Mouse (Mus musculus): ENCODE data around the gene Tbx20. TPM values are rescaled to one million over a fixed set of nuclear protein-coding genes. Genes with fewer than 3 reads are reported as not detected.

The Tbx20 gene
- polyA plus RNA-seq, 1 experiment from 2014 or later = 0.69 TPM

- peaks cover 93% of the 10 kb centered on the region for H3K27me3 ChIP-seq (replicated peaks; ENCODE audit: insufficient read depth, low read length)
- no peaks in the 10 kb centered on the region for H3K36me3 ChIP-seq (ENCODE audit: insufficient read depth, low read length)
- H3K9ac ChIP-seq (replicated peaks; ENCODE audit: low read depth) = no peak overlapping the region
- TF ChIP-seq EP300 (IDR thresholded peaks at IDR 0.05) (no peak), CTCF (IDR thresholded peaks at IDR 0.05) (no peak)
- H3K27ac ChIP-seq (ENCODE audit: low read length) = no peak overlapping the region
- H3K4me3 ChIP-seq (ENCODE audit: low read depth, low read length) = no peak overlapping the region
- ATAC-seq (no peak), DNase-seq (ENCODE audit: low spot score) (no peak)
- no peaks in the 10 kb centered on the region for H3K9me3 ChIP-seq (ENCODE audit: low read length)
- H3K4me1 ChIP-seq (ENCODE audit: insufficient read depth, low read depth, low read length) = peaks cover 9% of the 10 kb centered on the region
- WGBS = 4% methylated on average over 9 of the region's 9 CpGs
- no peak overlapping the region for H3K4me2 ChIP-seq (replicated peaks; ENCODE audit: low read depth, low read length)
Measured at GRCm38 (mm10) chr9:24776487-24776886, 2.4 kb upstream of the Tbx20 start.

GRCm38 (mm10) chr9:24775567-24775966 is 1.5 kb upstream of the Tbx20 start:
- ATAC-seq = no peak
- Histone ChIP-seq H3K4me3 (ENCODE audit: low read depth, low read length) (no peak overlapping the region), H3K27ac (ENCODE audit: low read length) (no peak overlapping the region), H3K36me3 (ENCODE audit: insufficient read depth, low read length) (no peaks in the 10 kb centered on the region), H3K4me1 (ENCODE audit: insufficient read depth, low read depth, low read length) (peaks cover 9% of the 10 kb centered on the region), H3K27me3 (replicated peaks; ENCODE audit: insufficient read depth, low read length) (peaks cover 92% of the 10 kb centered on the region), H3K9ac (replicated peaks; ENCODE audit: low read depth) (no peak overlapping the region), H3K4me2 (replicated peaks; ENCODE audit: low read depth, low read length) (no peak overlapping the region), H3K9me3 (ENCODE audit: low read length) (no peaks in the 10 kb centered on the region)
- WGBS = 5% methylated on average over 1 of the region's 1 CpGs
- no peak for TF ChIP-seq EP300 (IDR thresholded peaks at IDR 0.05)
- no peak for TF ChIP-seq CTCF (IDR thresholded peaks at IDR 0.05)
- no peak for DNase-seq (ENCODE audit: low spot score)

GRCm38 (mm10) chr9:24775001-24775400 is 898 bp upstream of the Tbx20 start:
- WGBS = under 1% methylated on average over 9 of the region's 9 CpGs
- DNase-seq (ENCODE audit: low spot score) (no peak), ATAC-seq (no peak; the same call in 1 of the 2 replicates)
- H3K9me3 ChIP-seq (ENCODE audit: low read length) = no peaks in the 10 kb centered on the region
- TF ChIP-seq EP300 (IDR thresholded peaks at IDR 0.05) (no peak), CTCF (IDR thresholded peaks at IDR 0.05) (no peak)
- no peak overlapping the region for H3K27ac ChIP-seq (ENCODE audit: low read length)
- no peak overlapping the region for H3K4me3 ChIP-seq (ENCODE audit: low read depth, low read length)
- no peak overlapping the region for H3K9ac ChIP-seq (replicated peaks; ENCODE audit: low read depth)
- no peak overlapping the region for H3K4me2 ChIP-seq (replicated peaks; ENCODE audit: low read depth, low read length)
- H3K27me3 ChIP-seq (replicated peaks; ENCODE audit: insufficient read depth, low read length) = peaks cover 93% of the 10 kb centered on the region
- peaks cover 9% of the 10 kb centered on the region for H3K4me1 ChIP-seq (ENCODE audit: insufficient read depth, low read depth, low read length)
- no peaks in the 10 kb centered on the region for H3K36me3 ChIP-seq (ENCODE audit: insufficient read depth, low read length)

GRCm38 (mm10) chr9:24773669-24774068 is 434 bp downstream of the Tbx20 start:
- no peak for TF ChIP-seq CTCF (IDR thresholded peaks at IDR 0.05)
- TF ChIP-seq EP300 (IDR thresholded peaks at IDR 0.05) = no peak
- under 1% methylated on average over 19 of the region's 19 CpGs for WGBS
- H3K27me3 ChIP-seq (replicated peaks; ENCODE audit: insufficient read depth, low read length) = peaks cover 88% of the 10 kb centered on the region
- no peak for ATAC-seq
- H3K4me1 ChIP-seq (ENCODE audit: insufficient read depth, low read depth, low read length) = peaks cover 9% of the 10 kb centered on the region
- H3K9me3 ChIP-seq (ENCODE audit: low read length) = no peaks in the 10 kb centered on the region
- DNase-seq (ENCODE audit: low spot score) = no peak
- no peaks in the 10 kb centered on the region for H3K36me3 ChIP-seq (ENCODE audit: insufficient read depth, low read length)
- H3K9ac ChIP-seq (replicated peaks; ENCODE audit: low read depth) = no peak overlapping the region
- peak overlapping the region; percentile 28 for H3K4me2 ChIP-seq (replicated peaks; ENCODE audit: low read depth, low read length)
- no peak overlapping the region for H3K27ac ChIP-seq (ENCODE audit: low read length)
- H3K4me3 ChIP-seq (ENCODE audit: low read depth, low read length) = peak overlapping the region; percentile 25; the same call in 1 of the 2 replicates

- Histone ChIP-seq H3K36me3 (ENCODE audit: insufficient read depth, low read length) (no peaks in the 10 kb centered on the region), H3K4me1 (ENCODE audit: insufficient read depth, low read depth, low read length) (peaks cover 9% of the 10 kb centered on the region), H3K4me3 (ENCODE audit: low read depth, low read length) (no peak overlapping the region), H3K9ac (replicated peaks; ENCODE audit: low read depth) (no peak overlapping the region), H3K27me3 (replicated peaks; ENCODE audit: insufficient read depth, low read length) (peaks cover 90% of the 10 kb centered on the region), H3K9me3 (ENCODE audit: low read length) (no peaks in the 10 kb centered on the region), H3K4me2 (replicated peaks; ENCODE audit: low read depth, low read length) (no peak overlapping the region), H3K27ac (ENCODE audit: low read length) (no peak overlapping the region)
- no peak for TF ChIP-seq CTCF (IDR thresholded peaks at IDR 0.05)
- no peak for TF ChIP-seq EP300 (IDR thresholded peaks at IDR 0.05)
- WGBS = 4% methylated on average over 9 of the region's 9 CpGs
- DNase-seq (ENCODE audit: low spot score) = no peak
- no peak for ATAC-seq
Measured at GRCm38 (mm10) chr9:24773171-24773570, 932 bp downstream of the Tbx20 start.

- WGBS = 11% methylated on average over 9 of the region's 9 CpGs
- peaks cover 91% of the 10 kb centered on the region for H3K27me3 ChIP-seq (replicated peaks; ENCODE audit: insufficient read depth, low read length)
Measured at GRCm38 (mm10) chr9:24772431-24773120, 1.5 kb downstream of the Tbx20 start.

More at GRCm38 (mm10) chr9:24772431-24773120, 1.5 kb downstream of the Tbx20 start:
- DNase-seq (ENCODE audit: low spot score) (no peak), ATAC-seq (no peak)
- H3K9me3 ChIP-seq (ENCODE audit: low read length) = no peaks in the 10 kb centered on the region
- H3K4me2 ChIP-seq (replicated peaks; ENCODE audit: low read depth, low read length) = no peak overlapping the region
- H3K36me3 ChIP-seq (ENCODE audit: insufficient read depth, low read length) = no peaks in the 10 kb centered on the region
- no peak overlapping the region for H3K4me3 ChIP-seq (ENCODE audit: low read depth, low read length)
- no peak overlapping the region for H3K9ac ChIP-seq (replicated peaks; ENCODE audit: low read depth)
- no peak overlapping the region for H3K27ac ChIP-seq (ENCODE audit: low read length)
- TF ChIP-seq EP300 (IDR thresholded peaks at IDR 0.05) = no peak
- H3K4me1 ChIP-seq (ENCODE audit: insufficient read depth, low read depth, low read length) = peaks cover 9% of the 10 kb centered on the region

Data from lung, postnatal 0 days (tissue).